Mouse (Mus musculus) ES-Bruce4 (cell line): ENCODE data around the gene Gm9195.

Source experiments
- EP300 ChIP-seq: IDR thresholded peaks from 2 replicates; pipeline ENCODE4 v1.6.1; 2011; ENCODE audit warnings: low read depth, low read length; ENCODE audit not compliant: insufficient read depth
- POLR2A ChIP-seq: IDR thresholded peaks from one replicate; pipeline ENCODE4 v1.8.1; 2011; ENCODE audit warnings: low read length; ENCODE audit not compliant: insufficient read depth

- TF ChIP-seq POLR2A (no peak), EP300 (no peak)
Observed at GRCm38 (mm10) chr14:72503241-72503640, 11.6 kb upstream of the Gm9195 start.
